Mouse (Mus musculus) forelimb bud, embryonic 11.5 days (tissue): Measurements from ENCODE around the gene Hoxa1.

Experiments used
- DNase-seq: peaks from one replicate; pipeline ENCODE4 v3.0.0-alpha.2; 2012; ENCODE audit warnings: low read depth, low spot score

Gene Hoxa1

DNA sequence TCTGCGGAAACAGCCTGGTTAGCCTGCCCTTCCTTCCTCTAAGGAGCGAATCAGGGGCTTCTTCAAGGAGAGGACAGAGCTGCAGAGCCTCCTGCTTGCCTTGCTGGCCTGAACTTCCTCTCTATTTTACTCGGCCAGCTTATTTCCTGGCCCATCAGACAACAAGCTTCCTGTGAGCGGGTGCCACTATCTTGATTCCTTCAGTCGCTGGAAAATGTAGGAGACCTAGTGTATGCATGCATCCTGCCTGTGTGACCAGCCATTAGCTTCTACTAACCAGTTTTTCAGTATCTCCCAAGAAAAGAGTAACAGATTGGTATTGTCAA is 12.7 kb upstream of the Hoxa1 start:
- DNase-seq = no peak

DNA sequence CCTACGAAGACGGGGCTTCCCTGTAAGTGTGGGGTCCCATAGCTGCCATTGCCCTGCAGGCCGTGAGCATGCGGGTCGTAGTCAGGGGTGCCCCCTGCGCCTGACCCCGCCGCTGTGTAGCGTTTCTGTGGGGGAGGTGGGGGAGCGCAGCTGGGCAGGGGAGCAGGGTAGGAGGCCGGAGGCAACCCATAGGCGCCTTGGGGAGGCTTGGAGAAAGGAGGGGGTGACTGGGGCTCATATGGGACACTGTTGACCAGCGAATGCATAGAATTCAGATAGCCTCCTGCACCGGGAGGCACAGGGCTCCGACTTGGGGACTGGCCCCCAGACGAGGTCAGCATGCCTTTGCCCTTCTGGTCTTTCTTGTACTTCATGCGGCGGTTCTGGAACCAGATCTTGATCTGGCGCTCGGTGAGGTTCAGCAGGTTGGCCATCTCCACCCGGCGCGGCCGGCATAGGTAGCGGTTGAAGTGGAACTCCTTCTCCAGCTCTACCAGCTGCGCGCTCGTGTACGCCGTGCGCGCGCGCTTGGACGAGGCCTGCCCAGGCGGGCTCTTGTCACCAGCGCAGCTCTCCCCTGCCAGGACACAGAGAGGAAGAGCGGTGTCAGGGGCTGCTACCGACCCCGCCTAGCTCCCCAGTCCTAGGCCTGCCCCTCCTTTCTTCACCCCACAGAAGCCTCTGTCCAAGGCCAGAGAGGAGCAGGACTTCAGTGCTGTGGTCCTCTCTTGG is 12.2 kb upstream of the Hoxa1 start:
- no peak for DNase-seq

DNA sequence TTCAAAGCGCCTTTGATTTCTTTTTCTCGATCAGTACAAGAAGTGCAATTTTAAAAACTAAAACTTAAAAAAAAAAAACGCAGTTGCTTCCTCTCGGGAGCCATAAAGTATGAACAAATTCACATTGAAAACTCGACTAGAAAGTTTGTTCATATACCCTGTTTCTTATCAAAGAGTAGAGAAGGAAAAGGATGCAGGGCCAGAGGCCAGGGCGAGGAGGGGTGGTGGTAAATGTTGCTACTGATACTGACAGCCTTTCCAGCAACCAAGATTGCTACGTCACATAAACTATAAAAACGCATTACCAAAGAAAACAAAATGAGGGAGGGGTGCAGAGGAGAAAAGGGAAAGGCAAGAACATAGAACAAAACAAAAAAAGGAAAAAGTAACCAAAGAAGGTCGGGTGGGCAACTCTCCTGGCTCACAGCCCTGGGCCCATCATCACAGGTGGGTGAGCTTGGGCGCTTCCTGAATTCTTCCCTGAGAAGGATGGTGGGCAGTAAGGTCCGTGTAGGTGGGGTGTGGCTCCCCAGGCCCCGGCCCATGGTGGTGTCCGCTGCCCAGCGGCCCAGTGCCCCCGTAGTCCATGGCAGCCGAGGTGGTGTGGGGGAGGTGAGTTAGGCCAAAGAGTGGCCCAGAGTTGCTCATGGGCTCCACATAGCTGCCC is 11.5 kb upstream of the Hoxa1 start:
- DNase-seq = no peak

DNA sequence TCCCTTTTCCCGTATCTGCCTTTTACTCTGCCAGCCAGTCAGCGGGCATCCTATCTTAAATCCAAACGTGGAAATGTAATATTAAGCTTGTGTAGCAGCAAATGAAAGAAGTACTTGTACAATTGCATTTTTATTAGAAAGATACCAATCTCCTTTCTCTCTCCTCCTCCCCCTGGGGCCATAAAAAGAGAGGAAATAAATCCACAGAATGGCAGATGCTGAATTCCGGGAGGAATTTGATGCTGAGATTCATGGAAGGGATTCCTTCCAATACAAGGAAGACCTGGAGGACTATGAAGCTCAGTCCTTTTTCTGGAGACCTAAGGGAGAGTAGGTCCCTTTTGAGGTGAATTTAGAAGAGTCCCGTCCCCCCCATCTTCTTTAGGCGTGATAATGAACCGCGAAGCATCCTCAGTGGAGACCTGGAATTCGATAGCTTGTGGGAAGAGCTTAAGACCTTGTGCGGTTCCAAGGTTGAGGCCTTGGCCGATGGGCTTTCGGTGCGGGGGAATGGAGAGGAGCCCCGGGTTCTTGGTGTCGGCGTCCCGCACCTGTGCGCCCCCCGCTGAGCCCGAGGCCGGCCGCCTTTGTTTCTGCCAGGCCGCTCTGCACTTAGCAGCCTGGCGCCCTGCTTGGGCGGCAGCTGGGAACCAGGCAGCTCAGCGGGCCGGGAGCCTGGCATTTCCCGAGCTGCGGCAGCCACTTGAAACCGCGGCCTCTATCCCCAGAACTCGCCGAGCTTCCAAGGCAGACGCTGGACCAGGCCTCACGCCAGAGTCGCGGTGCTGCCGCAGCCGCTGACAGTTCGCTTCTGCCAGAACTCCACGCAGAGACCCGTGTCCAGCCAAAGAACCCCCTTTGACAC is 10.3 kb upstream of the Hoxa1 start:
- DNase-seq = no peak

DNA sequence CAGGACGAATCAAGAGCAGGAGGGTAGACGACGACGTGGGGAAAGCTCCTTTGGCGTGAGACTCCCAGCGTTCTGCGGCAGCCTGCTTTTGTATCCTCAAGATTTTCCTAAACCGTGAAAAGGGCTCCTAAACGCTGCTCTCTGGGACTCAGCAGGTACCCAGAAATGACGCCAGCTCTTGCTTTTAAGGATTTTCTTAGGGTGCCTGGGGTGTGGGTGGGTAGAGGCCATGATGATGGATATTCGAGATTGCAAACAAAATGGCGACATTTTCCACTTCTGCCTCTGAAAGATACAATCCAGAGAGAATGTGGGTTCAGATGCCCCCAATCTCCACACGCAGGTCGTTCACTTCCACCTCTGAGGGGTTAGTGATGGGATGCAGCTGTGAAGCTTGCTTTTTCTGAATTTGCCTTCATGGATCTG is 9.6 kb upstream of the Hoxa1 start:
- DNase-seq = no peak

DNA sequence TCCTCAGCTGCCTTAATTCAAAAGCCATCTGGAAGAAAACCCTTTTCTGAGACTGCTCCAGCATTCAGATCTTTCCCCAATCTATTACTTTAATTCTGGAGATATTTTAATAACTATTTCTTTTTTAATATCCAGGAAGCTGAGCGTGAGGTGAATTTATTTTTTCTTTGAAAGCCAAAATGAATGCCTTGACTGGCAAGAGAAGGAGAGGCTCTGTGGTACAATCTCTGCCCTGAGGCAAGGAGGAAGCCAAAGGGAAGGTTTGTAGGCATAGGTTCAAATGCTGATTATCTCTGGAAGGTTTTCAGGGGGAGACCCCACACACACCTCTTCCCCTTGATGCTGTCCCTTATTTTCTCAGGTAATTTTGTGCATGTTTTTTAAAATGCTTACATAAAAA is 9.1 kb upstream of the Hoxa1 start:
- DNase-seq = no peak

DNA sequence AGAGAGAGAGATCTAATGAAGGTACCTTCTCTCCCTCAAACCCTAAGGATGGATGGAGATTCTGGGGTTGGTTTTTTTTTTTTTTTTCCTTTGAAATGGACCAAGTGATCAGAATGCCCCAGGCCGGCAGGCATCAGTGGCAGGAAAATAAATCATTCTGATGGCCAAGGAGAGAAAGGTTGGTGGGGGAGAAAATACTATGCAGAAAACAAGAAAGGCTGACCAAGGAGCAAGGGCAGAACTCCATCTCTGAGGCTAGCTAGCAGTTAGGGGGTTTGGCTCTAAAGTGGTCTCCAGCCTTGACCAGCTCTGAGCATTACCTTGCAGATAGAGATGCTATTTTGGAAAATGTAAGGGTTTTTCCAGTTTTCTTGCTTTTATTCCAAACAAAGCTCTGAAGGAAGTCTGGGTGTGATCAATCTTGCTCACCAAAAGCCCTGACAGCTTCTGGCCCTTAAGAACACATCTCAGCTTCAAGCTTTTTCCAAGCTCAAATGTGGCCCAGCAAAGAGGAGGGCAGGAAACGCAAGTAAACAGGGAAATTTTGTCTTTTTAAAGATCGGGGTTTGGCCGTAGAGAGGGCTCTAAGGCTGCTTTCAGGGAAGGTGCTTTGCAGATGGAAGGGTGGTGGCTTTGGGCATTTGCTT is 8.4 kb upstream of the Hoxa1 start:
- no peak for DNase-seq

DNA sequence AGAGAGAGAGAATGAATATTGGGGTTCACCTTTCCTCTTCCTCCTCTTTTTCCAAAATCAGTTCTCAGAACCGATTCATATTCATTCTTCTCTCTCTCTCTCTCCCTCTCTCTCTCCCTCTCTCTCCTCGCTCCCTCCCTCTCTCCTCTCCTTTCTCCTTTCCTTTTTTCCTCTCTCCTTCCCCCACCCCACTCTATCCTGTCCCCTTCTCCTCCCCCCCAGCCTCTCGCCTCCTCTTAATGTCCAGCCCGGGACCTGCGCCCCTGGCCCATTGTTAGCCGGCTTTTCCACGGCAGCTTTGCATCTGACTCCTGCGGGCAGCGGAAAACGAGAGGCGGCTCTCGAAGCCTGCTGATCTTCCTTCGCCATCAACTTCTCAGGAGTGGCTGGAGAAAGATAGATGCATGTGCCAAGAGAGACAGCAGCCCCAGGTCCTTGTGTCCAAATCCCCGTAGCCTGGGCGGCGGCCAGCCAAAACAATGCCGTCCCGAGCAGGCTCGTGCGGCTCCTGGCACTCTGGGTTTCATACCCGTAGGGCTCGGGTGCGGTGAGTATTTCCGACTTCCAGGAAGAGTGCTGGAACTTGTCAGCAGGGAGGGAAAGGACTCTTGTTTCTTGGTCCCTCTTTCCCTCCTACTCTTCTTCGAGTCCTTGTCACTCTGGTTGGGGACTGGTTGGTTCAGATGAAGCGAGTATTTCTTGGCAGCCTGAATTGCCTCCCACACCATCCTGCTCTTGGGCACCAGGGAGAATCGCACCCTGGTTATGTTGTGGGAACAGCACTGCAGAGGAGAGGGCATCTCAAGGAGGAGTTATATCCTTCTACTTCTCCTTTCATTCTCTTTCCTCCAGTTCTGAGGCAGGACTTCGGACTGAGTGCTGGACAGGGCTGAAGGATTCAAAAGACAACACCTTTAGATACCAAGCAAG is 7.6 kb upstream of the Hoxa1 start:
- DNase-seq = no peak

DNA sequence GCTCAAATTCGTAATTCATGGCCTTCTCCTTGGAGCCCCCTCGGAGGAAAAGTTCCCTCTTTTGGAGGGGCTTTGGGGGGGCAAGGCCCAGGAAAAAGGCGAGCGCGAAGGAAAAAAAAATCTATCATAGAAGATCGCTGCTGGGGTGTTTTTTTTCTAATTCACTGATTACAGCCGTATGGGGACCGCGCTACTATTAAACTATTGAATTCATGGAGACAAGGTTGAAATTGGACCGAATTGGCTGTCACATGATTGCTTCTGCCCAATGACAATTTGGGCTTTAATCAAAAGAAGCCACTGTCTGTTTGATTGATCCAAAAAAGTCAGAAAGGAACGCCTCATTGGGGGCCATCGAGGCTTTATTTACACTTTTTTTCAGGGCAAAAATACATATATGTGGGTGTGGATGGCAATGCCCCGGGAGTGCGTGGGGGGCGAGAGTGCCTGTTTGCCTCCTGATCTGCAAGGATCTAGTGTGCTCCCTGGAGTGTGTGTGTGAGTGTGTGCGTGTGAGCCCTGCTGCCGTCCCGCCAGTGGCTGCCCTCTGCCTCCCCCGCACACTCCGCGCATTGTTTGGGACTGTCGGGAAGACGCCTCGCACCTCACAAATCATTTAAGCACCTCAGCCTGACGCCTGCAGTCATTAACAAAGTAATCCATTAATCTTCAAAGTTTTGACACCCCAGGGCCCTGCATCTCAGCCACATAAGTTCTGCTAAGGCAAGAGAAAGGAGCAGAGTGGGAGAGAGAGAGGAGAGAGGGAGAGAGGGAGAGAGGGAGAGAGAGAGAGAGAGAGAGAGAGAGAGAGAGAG is 6.7 kb upstream of the Hoxa1 start, which contains the start of gene Hoxa2:
Hoxa2 (minus strand) TSS at position 206 of the 815 bp plus-strand sequence.
- no peak for DNase-seq

DNA sequence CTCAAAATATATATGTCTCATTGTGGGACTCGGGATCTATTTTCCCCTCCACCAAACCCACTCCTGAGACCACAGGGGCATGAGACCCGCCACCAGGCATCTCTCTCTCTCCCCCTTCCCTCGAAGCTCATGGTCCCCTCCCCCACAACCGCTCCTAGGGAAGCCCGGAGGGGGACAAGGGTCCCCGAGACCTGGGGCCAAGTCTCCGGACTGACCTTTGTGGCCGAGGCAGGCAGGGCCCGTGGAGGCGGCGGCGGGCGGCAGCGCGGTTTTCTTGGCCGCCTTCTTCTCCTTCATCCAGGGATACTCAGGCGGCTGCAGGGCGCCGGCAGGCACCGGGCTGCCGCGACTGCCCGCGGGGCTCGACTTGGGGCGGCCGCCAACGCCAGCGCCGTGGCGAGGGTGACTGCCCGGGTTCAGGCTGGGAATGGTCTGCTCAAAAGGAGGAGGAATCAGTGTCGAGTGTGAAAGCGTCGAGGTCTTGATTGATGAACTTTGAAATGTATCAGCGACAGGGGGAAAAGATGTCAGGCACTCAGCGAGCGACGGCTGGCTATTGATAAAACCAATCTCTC is 6.0 kb upstream of the Hoxa1 start:
- DNase-seq = no peak

DNA sequence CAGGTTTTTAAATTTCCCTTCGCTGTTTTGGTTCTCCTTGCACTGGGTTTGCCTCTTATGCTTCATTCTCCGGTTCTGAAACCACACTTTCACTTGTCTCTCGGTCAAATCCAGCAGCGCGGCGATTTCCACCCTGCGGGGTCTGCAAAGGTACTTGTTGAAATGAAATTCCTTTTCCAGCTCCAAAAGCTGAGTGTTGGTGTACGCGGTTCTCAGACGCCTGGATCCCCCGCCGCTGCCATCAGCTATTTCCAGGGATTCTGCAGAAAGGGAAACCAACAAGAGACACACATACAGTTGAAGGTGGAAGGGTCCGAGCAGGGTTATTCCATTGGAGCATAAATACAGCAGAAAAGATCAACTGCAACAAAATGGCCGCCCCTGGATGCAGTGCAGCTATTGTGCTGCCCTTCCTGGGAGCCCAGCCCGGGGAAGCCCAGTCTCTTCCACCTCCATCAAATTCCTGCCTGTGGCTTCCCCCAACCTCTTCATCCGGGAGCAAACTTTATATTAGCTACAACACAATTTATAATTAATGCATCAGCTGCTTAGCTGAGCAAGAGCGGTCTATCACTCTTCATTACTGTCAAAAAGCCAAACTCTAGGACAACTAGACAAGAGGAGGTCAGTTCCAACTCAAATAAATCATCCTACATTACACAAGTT is 5.4 kb upstream of the Hoxa1 start:
- no peak for DNase-seq

DNA sequence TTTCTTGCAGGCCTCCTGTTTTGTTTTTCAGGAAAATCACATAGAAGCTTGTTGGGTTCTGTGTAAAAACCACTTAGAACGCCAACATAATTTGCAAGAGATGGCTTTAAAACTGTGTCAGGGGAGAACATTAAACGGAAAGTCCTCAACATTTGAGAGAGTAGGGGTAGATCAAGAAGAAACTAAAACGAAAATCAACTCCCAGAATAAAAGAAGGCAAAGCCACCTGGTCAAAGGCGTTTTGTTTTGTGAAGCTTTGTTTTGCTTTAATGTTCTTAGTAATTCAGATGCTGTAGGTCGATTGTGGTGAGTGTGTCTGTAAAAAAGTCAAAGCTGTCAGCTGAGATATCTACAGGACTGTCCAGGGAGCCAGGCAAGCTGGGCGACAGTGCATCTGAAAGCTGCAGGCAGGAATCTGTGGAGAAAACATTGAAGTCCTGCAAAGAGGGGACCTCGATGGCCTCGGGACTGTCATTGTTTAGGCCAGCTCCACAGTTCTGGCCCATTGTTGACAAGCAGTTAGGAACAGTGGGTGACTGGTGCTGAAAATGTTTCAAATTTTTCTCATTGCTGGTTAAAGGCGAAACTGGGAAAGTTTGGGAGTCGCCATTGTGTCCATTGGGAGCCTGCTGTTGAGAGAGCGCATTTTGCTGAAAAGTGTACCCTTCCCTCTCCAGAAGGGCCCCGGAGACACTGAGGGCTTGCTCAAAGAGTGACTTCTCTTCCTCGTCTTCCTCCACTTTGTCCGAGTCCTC is 4.7 kb upstream of the Hoxa1 start:
- DNase-seq = no peak

DNA sequence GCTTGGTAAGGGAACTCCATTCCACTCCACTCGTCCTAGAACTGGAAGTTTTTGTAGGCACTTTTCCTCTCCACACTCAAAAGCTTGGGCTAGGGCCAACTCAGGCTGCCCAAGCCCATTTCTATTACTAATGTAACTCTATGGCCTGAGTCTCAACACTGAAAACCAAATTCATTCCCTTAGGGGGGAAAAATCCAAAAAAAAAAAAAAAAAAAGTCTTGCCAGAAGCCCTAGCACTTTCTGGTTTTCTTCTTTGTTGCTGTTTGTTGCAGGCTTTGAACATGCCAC is 3.9 kb upstream of the Hoxa1 start:
- DNase-seq = no peak

DNA sequence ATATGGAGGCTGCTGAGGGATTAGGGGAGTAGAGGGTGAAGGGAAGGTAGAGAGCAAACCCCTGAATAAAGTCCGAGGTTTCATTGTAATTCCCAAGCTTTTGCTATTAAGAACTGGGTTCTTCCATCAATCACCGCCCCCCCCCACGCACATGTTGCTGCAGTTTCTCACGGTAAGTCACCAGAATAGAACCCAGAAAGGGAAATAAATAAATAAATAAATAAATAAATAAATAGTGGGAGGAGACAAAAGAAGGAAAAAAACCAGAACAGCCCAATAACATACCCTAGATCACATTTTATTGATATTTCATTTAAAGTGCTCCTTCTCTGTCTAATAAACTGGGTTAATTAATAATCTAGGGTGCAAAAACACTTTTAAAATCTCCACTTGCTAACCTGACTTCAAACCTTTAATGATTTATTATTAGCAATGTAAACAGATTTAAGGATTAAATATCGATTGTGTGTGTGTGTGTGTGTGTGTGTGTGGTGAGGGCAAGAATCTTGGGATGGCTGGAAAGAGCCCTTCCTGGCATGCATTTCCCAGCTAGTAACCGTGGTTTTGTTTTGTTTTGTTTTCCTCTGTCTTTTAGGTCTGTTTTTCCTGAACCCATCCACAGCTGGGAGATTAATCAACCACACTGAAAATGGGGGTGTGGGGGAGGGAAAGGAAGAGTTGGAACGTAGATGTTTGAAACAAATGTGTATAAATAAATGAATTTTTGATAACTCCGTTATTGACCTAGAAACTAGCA is 3.4 kb upstream of the Hoxa1 start:
- no peak for DNase-seq

DNA sequence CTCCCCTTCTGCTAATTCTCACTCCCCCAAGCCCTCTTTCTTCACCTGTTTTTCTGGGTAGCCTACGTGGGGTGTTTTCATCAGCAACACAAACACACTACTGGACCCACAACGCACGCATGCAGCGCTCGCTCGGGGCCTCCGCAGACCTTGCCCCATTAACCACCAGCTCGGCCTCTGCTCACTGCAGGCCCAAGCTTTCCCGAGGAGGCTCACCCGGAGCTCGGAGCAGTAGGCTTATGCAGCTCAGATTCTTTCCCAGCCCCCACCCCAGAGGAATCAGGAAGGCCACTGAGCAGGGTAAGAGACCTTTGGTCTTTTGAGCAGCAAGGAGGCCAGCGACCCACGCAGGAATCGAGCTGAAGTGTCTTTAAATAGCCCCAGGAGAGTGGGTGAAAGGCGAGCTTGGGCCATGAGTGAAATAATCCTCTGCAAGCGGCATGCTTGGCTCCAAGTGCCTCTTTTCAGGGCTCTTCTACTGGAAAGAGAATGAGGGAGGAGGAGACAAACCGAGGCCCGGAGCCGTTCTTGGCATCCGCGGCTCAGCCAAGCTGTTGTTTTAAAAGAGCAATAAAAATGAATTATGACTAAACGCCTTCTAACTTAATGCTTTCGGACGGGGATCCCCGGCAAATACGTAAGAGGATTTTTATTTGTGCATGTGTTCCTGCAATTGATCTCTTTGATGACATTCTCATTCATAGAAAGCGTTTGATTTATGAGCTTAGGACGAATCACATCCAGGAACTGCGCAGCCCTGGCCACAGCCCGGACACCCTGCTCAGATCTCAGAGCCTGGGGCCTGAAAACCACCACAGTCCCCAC is 2.6 kb upstream of the Hoxa1 start:
- no peak for DNase-seq

DNA sequence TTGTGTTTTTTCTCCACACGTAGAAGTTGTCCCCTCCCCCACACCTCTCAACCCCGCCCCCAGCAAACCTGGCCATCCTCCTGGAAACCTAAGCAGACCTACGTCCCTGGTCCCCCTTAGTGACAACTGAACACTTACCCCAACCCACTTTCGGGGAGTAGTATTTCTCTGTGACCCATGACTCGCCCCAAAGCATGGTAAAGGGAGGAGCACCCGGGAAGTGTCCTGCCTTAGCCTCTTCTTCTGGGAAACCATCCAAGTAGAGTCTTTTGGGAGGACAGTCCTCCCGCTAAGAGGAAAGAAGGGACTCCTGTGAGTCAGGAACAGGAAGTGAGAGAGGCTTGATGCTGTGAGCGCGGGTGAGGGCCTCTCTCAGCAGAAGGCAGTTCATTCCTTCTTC is 1.9 kb upstream of the Hoxa1 start:
- DNase-seq = no peak

DNA sequence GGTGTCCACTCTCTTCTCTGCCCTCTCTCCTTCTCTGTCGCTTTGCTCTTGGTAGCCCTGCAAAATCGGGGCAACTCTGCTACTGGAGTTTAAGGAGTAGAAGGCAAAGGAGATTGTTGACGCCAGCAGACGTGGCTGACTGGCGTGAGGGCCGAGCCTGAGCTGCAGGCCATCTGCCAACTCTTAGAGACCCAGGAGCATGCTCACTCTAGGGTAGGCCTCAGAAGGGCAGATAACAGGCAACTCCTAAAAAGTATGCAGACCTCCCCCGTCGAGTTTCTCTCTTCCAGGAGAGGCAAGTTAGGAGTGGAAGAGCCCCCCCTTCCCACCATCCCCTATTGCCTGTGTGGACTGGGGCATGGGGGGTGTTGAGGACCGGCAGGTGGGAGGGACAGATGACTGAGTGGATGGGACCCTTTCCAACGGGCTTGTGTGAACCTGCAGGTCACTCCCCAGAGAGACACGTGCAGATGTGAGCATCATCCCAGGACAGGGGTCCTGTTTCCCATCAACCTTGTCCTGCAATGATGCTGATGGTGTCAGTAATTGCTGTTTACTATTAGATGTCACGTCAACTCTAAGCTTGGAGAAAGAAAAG is 1.1 kb upstream of the Hoxa1 start:
- DNase-seq = no peak
